Mouse (Mus musculus) G1E (cell line): ENCODE results near the gene Stag1.

Experiments
- CTCF ChIP-seq: IDR thresholded peaks from 2 replicates; pipeline ENCODE4 v1.5.1; 2012; ENCODE audit warnings: low read depth, low read length, inconsistent platforms, mixed read lengths
- GATA1 ChIP-seq: IDR thresholded peaks from 2 replicates; pipeline ENCODE4 v1.6.1; 2012; ENCODE audit warnings: borderline replicate concordance, low read length, inconsistent platforms, mixed read lengths
- POLR2AphosphoS5 ChIP-seq: IDR thresholded peaks from 2 replicates; pipeline ENCODE4 v1.6.1; 2012; ENCODE audit warnings: low read depth, low read length, inconsistent platforms; ENCODE audit not compliant: insufficient replicate concordance
- TAL1 ChIP-seq: conservative IDR thresholded peaks from 2 replicates; pipeline ENCODE4 v1.6.1; 2012; ENCODE audit warnings: low read depth, low read length, inconsistent platforms, mixed read lengths

DNA sequence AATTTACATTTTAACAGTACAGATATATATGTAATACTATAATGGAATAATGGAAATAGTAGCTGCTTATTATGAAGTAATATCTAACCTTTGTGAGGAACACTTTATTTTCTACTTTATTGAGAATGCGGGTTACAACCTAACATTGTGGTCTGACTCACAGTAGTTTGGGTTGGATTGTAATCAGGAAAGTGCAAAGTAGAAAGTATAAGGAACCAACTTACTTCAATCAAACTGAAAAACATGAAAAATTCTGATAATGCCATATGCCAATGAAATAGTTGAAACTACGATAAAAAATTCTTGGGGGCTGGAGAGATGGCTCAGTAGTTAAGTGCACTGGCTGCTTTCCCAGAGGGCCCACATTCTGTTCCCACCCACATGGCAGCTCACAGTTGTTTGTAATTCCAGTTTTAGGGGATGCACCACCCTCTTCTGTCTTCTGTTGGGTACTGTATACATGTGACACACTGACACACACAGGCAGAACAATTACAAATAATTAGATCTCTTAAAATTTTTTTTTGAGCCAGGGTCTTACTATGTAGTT is 50.3 kb downstream of the Stag1 start:
- no peak for TF ChIP-seq GATA1
- TF ChIP-seq CTCF, result no peak
- TF ChIP-seq POLR2AphosphoS5, result no peak
- no peak for TF ChIP-seq TAL1
